In genomic region chr10:41088852-41089251, GRCm38 (mm10) we compare ENCODE assay signal across 22 mouse cellular contexts. TPM values are rescaled to one million over a fixed set of nuclear protein-coding genes. Genes with fewer than 3 reads are reported as not detected.
DNase-seq lines count a peak whose midpoint lies in the region; ATAC-seq and TF ChIP-seq lines count a peak whose summit lies in the region.
"Had no signal": no experiment of that assay in that cellular context is flagged by ENCODE, and none has a peak within 500 bp of the region (broad histone marks: within the 10 kb centered on the region; RNA-seq: fewer than 3 reads in every experiment).

No protein-coding gene starts in this region.

- 69% methylated on average over 7 of the region's 7 CpGs for WGBS in midbrain, embryonic 13.5 days
- WGBS in lung, postnatal 0 days: 56% methylated on average over 7 of the region's 7 CpGs

- no peaks in the 10 kb centered on the region for H3K27me3 ChIP-seq in midbrain, embryonic 13.5 days
- no peaks in the 10 kb centered on the region for H3K27me3 ChIP-seq in lung, postnatal 0 days (replicated peaks; ENCODE audit: insufficient read depth, low read length)
- H3K27me3 ChIP-seq: embryonic facial prominence, embryonic 15.5 days; forebrain, embryonic 12.5 days; megakaryocyte, embryonic 14.5 days had no signal

- no peaks in the 10 kb centered on the region for H3K4me1 ChIP-seq in midbrain, embryonic 13.5 days (replicated peaks)
- no peaks in the 10 kb centered on the region for H3K4me1 ChIP-seq in lung, postnatal 0 days (ENCODE audit: insufficient read depth, low read depth, low read length)
- H3K4me1 ChIP-seq: embryonic facial prominence, embryonic 15.5 days; forebrain, embryonic 12.5 days; megakaryocyte, embryonic 14.5 days had no signal

- no peak for TF ChIP-seq EP300 in lung, postnatal 0 days (IDR thresholded peaks at IDR 0.05)

- no peak overlapping the region for H3K4me3 ChIP-seq in midbrain, embryonic 13.5 days (replicated peaks)
- no peak overlapping the region for H3K4me3 ChIP-seq in lung, postnatal 0 days (ENCODE audit: low read depth, low read length)
- H3K4me3 ChIP-seq: embryonic facial prominence, embryonic 15.5 days; forebrain, embryonic 12.5 days; megakaryocyte, embryonic 14.5 days had no signal

- no peaks in the 10 kb centered on the region for H3K9me3 ChIP-seq in midbrain, embryonic 13.5 days
- H3K9me3 ChIP-seq in lung, postnatal 0 days (ENCODE audit: low read length): no peaks in the 10 kb centered on the region
- H3K9me3 ChIP-seq: embryonic facial prominence, embryonic 15.5 days; forebrain, embryonic 12.5 days; G1E had no signal

- no peaks in the 10 kb centered on the region for H3K36me3 ChIP-seq in midbrain, embryonic 13.5 days
- H3K36me3 ChIP-seq in lung, postnatal 0 days (ENCODE audit: insufficient read depth, low read length): no peaks in the 10 kb centered on the region
- H3K36me3 ChIP-seq: embryonic facial prominence, embryonic 15.5 days; forebrain, embryonic 12.5 days; G1E had no signal

- no peak for TF ChIP-seq CTCF in lung, postnatal 0 days (IDR thresholded peaks at IDR 0.05)

- intact Hi-C loops in heart, postnatal 10 days (cut with DNase I): no loop called here

- peak; percentile 2 to 18 for DNase-seq in heart, postnatal 10 days
- no peak for DNase-seq in heart, adult 11 months
- DNase-seq in ovary, postnatal 36 days (ENCODE audit: low spot score): peak; percentile 13
- no peak for DNase-seq in ovary, postnatal 10 days (ENCODE audit: low spot score)
- peak; percentile 11 for DNase-seq in embryo, embryonic 9.5 days (ENCODE audit: extremely low spot score)
- DNase-seq in lung, postnatal 0 days (ENCODE audit: low spot score): no peak
- DNase-seq in left cerebral cortex, adult 9 months (ENCODE audit: low spot score in 2 of 2): no peak
- DNase-seq: B cell, adult 2 months; cerebellum, adult 9-10 months; heart, adult 18-20 months; liver; right cerebral cortex, postnatal 4 days had no signal

- no peak overlapping the region for H3K9ac ChIP-seq in midbrain, embryonic 13.5 days (replicated peaks)
- no peak overlapping the region for H3K9ac ChIP-seq in lung, postnatal 0 days (replicated peaks; ENCODE audit: low read depth)
- H3K9ac ChIP-seq: embryonic facial prominence, embryonic 15.5 days; forebrain, embryonic 12.5 days had no signal

- no peak overlapping the region for H3K4me2 ChIP-seq in midbrain, embryonic 13.5 days (replicated peaks)
- H3K4me2 ChIP-seq in lung, postnatal 0 days (replicated peaks; ENCODE audit: low read depth, low read length): no peak overlapping the region
- H3K4me2 ChIP-seq: embryonic facial prominence, embryonic 15.5 days; forebrain, embryonic 12.5 days had no signal

- no peak for ATAC-seq in midbrain, embryonic 13.5 days
- no peak for ATAC-seq in lung, postnatal 0 days
- ATAC-seq: hindbrain, postnatal 0 days had no signal

- no peak overlapping the region for H3K27ac ChIP-seq in midbrain, embryonic 13.5 days
- no peak overlapping the region for H3K27ac ChIP-seq in lung, postnatal 0 days (ENCODE audit: low read length)
- H3K27ac ChIP-seq: embryonic facial prominence, embryonic 15.5 days; forebrain, embryonic 12.5 days; hindbrain, postnatal 0 days had no signal

RNA-seq across cellular contexts. Expression of gene Gpr6, which starts 16.8 kb away (rescaled TPM):
- not detected for total RNA-seq in heart, postnatal 10 days (2021)
- polyA plus RNA-seq in midbrain, embryonic 13.5 days (2015; fragmentation: Nextera tagmentation; extraction: Ambion mirVana): 1.6 and 1.8 TPM in 2 replicates
- not detected in 2 replicates for polyA plus RNA-seq in lung, postnatal 0 days (2015; fragmentation: Nextera tagmentation; extraction: Ambion mirVana)
- total RNA-seq: heart, adult 18-20 months; monocyte, adult 5-6 weeks had no signal
- polyA plus RNA-seq: embryonic facial prominence, embryonic 15.5 days; G1E; heart, postnatal 0 days; kidney, embryonic 16.5 days; lung, embryonic 16.5 days had no signal

Comparison
In these comparisons a context has a peak if more than half of its experiments do, and no peak if none do; other contexts are left out.
1. DNase-seq: peak in heart, postnatal 10 days (2 of 2), ovary, postnatal 36 days (single experiment) and embryo, embryonic 9.5 days (single experiment); none in heart, adult 11 months (single experiment), ovary, postnatal 10 days (single experiment), lung, postnatal 0 days (single experiment) and left cerebral cortex, adult 9 months (0 of 2).